Mouse (Mus musculus) G1E (cell line): ENCODE results near the gene Nova2. TPM values are rescaled to one million over a fixed set of nuclear protein-coding genes. Genes with fewer than 3 reads are reported as not detected.

Experiments
- ATAC-seq: 2 replicates; pipeline ENCODE4 v1.8.0; 2016; ENCODE audit warnings: mild to moderate bottlenecking; ENCODE audit not compliant: insufficient number of reproducible peaks, poor library complexity, low FRiP score, severe bottlenecking; ENCODE audit errors: extremely low read depth
- DNase-seq: peaks from one replicate; pipeline ENCODE4 v3.0.0; 2012; ENCODE audit warnings: low spot score
- H3K27me3 ChIP-seq: 2 replicates; pipeline ENCODE4 v1.6.1; 2012; ENCODE audit warnings: mild to moderate bottlenecking, low read length, inconsistent platforms; ENCODE audit not compliant: insufficient read depth
- H3K36me3 ChIP-seq: replicated peaks from 2 replicates; pipeline ENCODE3; 2012; ENCODE audit warnings: mild to moderate bottlenecking, inconsistent platforms
- H3K4me1 ChIP-seq: 2 replicates; pipeline ENCODE4 v1.6.1; 2012; ENCODE audit warnings: low read depth, low read length, inconsistent platforms, mixed read lengths; ENCODE audit not compliant: insufficient read depth
- H3K4me3 ChIP-seq: 2 replicates; pipeline ENCODE4 v1.5.1; 2012; ENCODE audit warnings: low read depth, mild to moderate bottlenecking, inconsistent platforms, low read length, moderate library complexity, mixed read lengths
- H3K9me3 ChIP-seq: replicated peaks from 2 replicates; pipeline ENCODE4 v1.6.1; 2012; ENCODE audit warnings: inconsistent platforms
- CTCF ChIP-seq: IDR thresholded peaks from 2 replicates; pipeline ENCODE4 v1.5.1; 2012; ENCODE audit warnings: low read depth, low read length, inconsistent platforms, mixed read lengths
- GATA1 ChIP-seq: IDR thresholded peaks from 2 replicates; pipeline ENCODE4 v1.6.1; 2012; ENCODE audit warnings: borderline replicate concordance, low read length, inconsistent platforms, mixed read lengths
- GATA2 ChIP-seq: IDR thresholded peaks from 2 replicates; pipeline ENCODE4 v1.6.1; 2012; ENCODE audit warnings: low read depth, low read length, inconsistent platforms, borderline replicate concordance
- POLR2AphosphoS5 ChIP-seq: IDR thresholded peaks from 2 replicates; pipeline ENCODE4 v1.6.1; 2012; ENCODE audit warnings: low read depth, low read length, inconsistent platforms; ENCODE audit not compliant: insufficient replicate concordance
- TAL1 ChIP-seq: conservative IDR thresholded peaks from 2 replicates; pipeline ENCODE4 v1.6.1; 2012; ENCODE audit warnings: low read depth, low read length, inconsistent platforms, mixed read lengths
- polyA plus RNA-seq: library from polyadenylated mRNA; stranded (reverse); fragments of >175 nt; gene quantifications from 2 replicates; pipeline ENCODE4 v1.2.3, GENCODE M21; 2012
- total RNA-seq, 2 experiments: library from RNA; stranded (forward) in 1 of 2; stranded (reverse) in 1 of 2; fragments of 200-1000 nt in 1 of 2; fragments of >200 nt in 1 of 2; fragmentation: Nextera tagmentation in 1 of 2; gene quantifications; 2 replicates each; pipeline ENCODE4 v1.2.3; 2014 to 2017

The Nova2 gene
- total and polyA plus RNA-seq, 3 experiments = 0.05 TPM; not detected in 2

DNA sequence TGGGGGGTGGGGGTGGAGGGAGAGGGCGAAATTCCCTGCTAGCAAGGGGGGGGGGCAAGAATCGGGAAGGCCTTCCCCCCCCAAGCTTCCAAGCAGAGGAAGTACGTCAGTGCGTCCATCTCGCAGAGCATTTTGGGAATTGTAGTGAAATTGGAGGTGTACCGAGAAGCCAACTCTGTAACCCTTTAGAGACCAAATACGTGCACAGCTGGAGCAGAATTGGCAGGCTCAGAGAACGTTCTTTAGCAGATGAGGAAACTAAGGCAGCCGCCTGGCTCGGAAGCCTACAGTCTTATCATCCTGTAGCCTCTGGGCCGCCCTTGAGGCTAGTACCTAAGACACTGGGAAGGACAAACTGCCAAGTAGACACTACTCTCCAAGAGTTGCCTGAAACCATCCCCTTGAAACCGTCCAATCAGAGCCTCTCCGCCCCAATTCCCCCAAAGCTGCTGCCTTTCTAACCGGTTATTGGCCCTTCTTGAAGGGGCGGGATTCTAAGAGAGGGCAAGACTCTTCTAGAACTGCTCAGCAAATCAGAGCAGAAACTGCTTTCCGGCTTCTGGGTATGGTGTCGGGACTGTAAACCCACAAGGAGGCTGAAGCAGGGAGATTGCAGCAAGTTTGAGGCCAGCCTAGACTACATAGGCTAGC lies 77.3 kb downstream of the Nova2 start:
- Histone ChIP-seq H3K9me3 (no peaks in the 10 kb centered on the region), H3K4me1 (peaks cover 68% of the 10 kb centered on the region), H3K27me3 (no peaks in the 10 kb centered on the region), H3K4me3 (peak overlapping the region; percentile 67), H3K36me3 (peaks cover 53% of the 10 kb centered on the region)
- DNase-seq = peak; percentile 75
- peak; percentile 70 for ATAC-seq
- TF ChIP-seq GATA1 (no peak), GATA2 (no peak), TAL1 (no peak), POLR2AphosphoS5 (no peak), CTCF (no peak)

DNA sequence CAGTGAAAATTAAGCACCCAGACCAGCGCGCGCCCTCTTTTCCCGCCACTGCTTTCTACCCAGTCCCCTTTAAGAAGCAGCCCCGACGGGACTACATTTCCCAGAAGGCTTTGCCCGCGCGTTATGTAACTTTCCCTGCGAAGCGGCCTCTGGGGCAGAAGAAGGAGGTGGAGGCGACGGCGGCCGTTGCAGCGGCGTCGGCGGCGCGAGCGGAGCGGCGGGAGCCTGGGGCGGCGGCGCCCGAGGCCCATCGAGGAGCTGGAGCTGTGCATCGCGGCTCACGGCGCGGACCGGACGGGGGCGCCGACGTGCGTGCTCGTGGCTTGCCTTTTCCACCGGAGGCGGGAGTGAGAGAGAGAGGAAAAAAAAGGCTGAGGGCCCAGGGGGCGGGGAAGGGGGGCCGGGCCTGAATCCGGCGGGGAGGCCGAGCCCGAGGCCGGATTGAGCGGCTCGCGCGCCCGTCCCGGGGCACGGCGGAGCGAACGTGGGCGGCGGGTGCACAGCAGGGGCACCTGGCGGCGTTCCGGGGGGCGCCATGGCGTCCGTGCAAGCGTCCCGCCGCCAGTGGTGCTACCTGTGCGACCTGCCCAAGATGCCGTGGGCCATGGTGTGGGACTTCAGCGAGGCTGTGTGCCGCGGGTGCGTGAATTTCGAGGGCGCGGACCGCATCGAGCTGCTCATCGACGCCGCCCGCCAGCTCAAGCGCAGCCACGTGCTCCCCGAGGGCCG lies 78.4 kb downstream of the Nova2 start, which contains the start of gene Irf2bp1:
Gene Irf2bp1, plus strand, starts transcription at position 143 of the 729 bp plus-strand sequence.
- TF ChIP-seq TAL1 (no peak), CTCF (no peak), POLR2AphosphoS5 (no peak), GATA1 (no peak), GATA2 (no peak)
- peak; percentile 55 for ATAC-seq
- H3K4me3 ChIP-seq = peak within 1 kb of the TSS; percentile 90
- peaks cover 56% of the 10 kb centered on the region for H3K36me3 ChIP-seq
- DNase-seq = peak; percentile 74
- H3K9me3 ChIP-seq = no peaks in the 10 kb centered on the region
- peaks cover 68% of the 10 kb centered on the region for H3K4me1 ChIP-seq
- no peaks in the 10 kb centered on the region for H3K27me3 ChIP-seq

DNA sequence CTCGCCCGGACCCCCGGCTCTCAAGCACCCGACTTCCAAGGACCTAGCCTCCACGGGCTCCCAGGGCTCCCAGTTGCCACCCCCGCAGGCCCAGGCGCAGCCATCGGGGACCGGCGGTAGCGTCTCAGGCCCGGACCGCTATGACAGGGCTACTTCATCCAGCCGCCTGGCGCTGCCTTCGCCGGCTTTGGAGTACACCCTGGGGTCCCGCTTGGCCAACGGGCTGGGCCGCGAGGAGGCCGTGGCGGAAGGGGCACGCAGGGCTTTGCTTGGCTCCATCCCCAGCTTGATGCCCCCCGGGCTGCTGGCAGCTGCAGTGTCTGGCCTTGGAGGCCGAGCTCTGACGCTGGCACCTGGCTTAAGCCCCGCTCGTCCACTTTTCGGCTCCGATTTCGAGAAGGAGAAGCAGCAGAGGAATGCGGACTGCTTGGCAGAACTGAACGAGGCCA lies 79.0 kb downstream of the Nova2 start:
- no peak for TF ChIP-seq TAL1
- TF ChIP-seq GATA1 = no peak
- no peak for TF ChIP-seq CTCF
- no peak for TF ChIP-seq POLR2AphosphoS5
- TF ChIP-seq GATA2 = no peak
- peak overlapping the region; percentile 90 for H3K4me3 ChIP-seq
- ATAC-seq (no peak), DNase-seq (no peak)
- peaks cover 56% of the 10 kb centered on the region for H3K36me3 ChIP-seq
- no peaks in the 10 kb centered on the region for H3K27me3 ChIP-seq
- no peaks in the 10 kb centered on the region for H3K9me3 ChIP-seq
- peaks cover 68% of the 10 kb centered on the region for H3K4me1 ChIP-seq

DNA sequence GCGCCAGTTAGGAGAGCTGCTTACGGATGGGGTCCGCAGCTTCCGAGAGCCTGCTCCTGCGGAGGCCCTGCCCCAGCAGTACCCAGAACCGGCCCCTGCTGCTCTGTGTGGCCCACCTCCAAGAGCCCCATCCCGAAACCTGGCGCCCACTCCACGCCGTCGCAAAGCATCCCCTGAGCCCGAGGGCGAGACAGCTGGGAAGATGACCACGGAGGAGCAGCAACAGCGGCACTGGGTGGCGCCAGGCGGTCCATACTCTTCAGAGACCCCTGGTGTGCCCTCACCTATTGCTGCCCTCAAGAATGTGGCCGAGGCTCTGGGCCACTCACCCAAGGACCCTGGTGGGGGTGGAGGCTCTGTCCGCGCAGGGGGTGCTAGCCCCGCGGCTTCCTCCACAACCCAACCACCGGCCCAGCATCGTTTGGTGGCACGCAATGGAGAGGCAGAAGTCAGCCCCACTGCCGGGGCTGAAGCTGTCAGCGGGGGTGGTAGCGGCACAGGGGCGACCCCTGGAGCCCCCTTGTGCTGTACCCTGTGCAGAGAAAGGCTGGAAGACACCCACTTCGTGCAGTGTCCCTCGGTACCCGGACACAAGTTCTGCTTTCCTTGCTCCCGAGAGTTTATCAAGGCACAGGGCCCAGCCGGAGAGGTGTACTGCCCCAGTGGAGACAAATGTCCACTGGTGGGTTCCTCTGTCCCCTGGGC lies 79.9 kb downstream of the Nova2 start:
- Histone ChIP-seq H3K36me3 (peaks cover 55% of the 10 kb centered on the region), H3K4me1 (peaks cover 69% of the 10 kb centered on the region), H3K27me3 (no peaks in the 10 kb centered on the region), H3K4me3 (peak overlapping the region; percentile 90), H3K9me3 (no peaks in the 10 kb centered on the region)
- DNase-seq (no peak), ATAC-seq (no peak)
- TF ChIP-seq GATA1 (no peak), TAL1 (no peak), CTCF (no peak), GATA2 (no peak), POLR2AphosphoS5 (no peak)

DNA sequence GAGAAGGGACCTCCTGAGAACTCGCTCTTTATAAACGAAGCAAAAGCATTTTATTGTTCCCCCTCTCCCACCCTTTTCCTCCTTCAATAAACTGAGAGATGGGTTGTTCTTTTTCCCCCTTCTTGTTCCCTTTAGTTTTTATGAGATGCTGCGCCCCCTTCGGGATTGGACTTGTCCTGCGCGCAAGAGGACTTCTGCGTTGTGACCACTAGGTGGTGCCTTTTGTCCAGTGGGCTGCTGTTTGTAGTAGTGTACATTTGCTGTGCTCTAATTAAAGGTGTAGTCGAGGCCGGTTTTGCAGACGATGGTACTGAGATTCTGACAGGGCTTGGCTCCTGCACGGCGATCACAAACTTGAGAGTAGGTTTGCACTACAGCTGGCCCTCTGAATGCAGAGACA lies 80.8 kb downstream of the Nova2 start:
- no peak for DNase-seq
- H3K36me3 ChIP-seq = peaks cover 45% of the 10 kb centered on the region
- no peaks in the 10 kb centered on the region for H3K27me3 ChIP-seq
- no peaks in the 10 kb centered on the region for H3K9me3 ChIP-seq
- H3K4me1 ChIP-seq = peaks cover 67% of the 10 kb centered on the region
- TF ChIP-seq TAL1 (no peak), CTCF (peak; percentile 96)
- ATAC-seq = peak; percentile 43; the same call in 1 of the 2 replicates
- H3K4me3 ChIP-seq = peak overlapping the region; percentile 90; the same call in 1 of the 2 replicates

DNA sequence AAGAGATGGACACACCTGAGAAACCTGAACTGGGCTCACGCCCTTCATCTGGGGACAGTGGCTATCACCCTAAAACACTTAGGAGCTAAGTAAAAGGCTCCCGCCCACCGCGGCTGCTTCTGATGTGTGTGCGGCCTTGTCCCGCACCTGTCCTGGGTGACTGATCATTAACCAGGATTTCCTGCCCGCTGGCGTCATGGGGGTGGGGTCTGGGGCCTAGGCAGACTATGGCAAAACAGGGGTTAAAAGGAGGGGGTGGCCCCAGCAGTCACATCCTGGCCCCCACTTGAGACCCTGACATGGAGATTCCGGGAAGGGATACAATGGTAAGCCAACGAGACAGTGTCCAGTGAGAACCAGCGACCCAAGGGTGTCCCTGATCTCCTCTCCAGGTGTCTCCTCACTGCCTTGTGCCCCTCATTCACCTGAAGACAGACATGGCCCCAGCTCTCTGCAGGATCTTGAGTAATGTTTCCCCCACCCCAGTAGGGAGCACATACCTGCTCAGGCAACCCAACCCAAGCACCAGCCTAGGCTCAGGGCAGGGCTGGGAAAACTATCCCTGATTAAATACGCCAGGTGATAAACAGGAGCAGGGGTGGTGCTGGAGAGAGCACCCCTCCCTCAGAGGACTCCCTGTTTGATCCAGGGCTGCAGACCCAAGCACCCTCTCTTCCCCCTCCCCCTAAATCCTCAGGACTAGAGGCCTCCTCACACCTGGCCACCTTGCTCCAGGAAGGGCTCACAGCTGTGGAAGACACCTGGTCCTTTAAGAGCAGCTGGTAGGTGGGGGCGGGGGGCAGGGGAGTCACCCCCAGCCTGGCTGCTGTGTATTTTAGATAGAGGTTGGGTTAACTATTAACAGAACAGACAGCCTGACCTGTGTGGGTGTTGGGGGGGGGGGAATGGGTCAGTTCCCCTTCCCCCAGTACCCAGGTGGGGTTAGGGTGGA lies 81.6 kb downstream of the Nova2 start:
- no peaks in the 10 kb centered on the region for H3K9me3 ChIP-seq
- H3K27me3 ChIP-seq = no peaks in the 10 kb centered on the region
- DNase-seq (no peak), ATAC-seq (no peak)
- no peak overlapping the region; the same call in 1 of the 2 replicates for H3K4me3 ChIP-seq
- H3K36me3 ChIP-seq = peaks cover 45% of the 10 kb centered on the region
- peaks cover 67% of the 10 kb centered on the region for H3K4me1 ChIP-seq
- TF ChIP-seq CTCF (no peak), TAL1 (no peak), POLR2AphosphoS5 (no peak), GATA1 (no peak), GATA2 (no peak)
